20 mouse cellular contexts compared by ENCODE assay signal in the genomic region with DNA sequence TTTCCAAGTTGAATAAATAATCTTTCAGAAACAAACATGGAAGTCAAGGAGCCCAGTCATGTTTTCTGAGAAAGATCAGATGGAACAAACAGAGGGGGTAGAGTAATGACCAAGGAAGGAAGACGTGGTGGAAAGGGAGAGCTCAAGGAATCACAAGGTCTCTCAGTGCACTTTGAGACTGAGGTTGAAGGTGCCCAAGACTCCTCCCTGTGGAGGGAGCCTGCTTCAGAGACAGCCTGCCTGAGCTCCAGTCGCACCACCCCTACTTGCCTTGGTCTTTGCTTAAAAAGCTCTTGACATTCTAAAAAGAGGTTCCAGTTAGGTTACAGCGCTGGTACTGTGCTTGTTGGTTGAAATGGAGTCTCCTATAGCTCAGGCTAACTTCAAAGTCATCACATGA.
"Had no signal": no experiment of that assay in that cellular context is flagged by ENCODE, and none has a peak within 500 bp of the region (broad histone marks: within the 10 kb centered on the region; RNA-seq: fewer than 3 reads in every experiment).

No protein-coding gene starts in this region.

- H3K4me1 ChIP-seq: midbrain, embryonic 10.5 days; midbrain, embryonic 13.5 days had no signal

- H3K9me3 ChIP-seq: limb, embryonic 10.5 days; limb, embryonic 13.5 days; megakaryocyte, embryonic 14.5 days; midbrain, embryonic 10.5 days; midbrain, embryonic 13.5 days; neural tube, embryonic 13.5 days had no signal

- ATAC-seq: liver, postnatal 0 days; lung, postnatal 0 days; midbrain, embryonic 13.5 days; midbrain, embryonic 16.5 days had no signal

- H3K27ac ChIP-seq: limb, embryonic 10.5 days; liver, embryonic 14.5 days; midbrain, embryonic 10.5 days; midbrain, embryonic 13.5 days; neural tube, embryonic 13.5 days had no signal

- H3K4me2 ChIP-seq: limb, embryonic 13.5 days; lung, embryonic 14.5 days; midbrain, embryonic 13.5 days; neural tube, embryonic 13.5 days had no signal

- H3K27me3 ChIP-seq: limb, embryonic 13.5 days; midbrain, embryonic 13.5 days; neural tube, embryonic 13.5 days had no signal

- DNase-seq: kidney, adult 11 months; kidney, adult 9 months; layer of hippocampus, adult 9-11 months; liver; liver, postnatal 0 days; lung, embryonic 14.5 days; right cerebral cortex, adult 18-20 months; right cerebral cortex, postnatal 14 days; right cerebral cortex, postnatal 4 days; thymus, postnatal 25 days had no signal

- H3K9ac ChIP-seq: limb, embryonic 13.5 days; liver, embryonic 14.5 days; liver, postnatal 0 days; lung, embryonic 14.5 days; midbrain, embryonic 13.5 days; neural tube, embryonic 13.5 days had no signal

- H3K4me3 ChIP-seq: limb, embryonic 10.5 days; limb, embryonic 13.5 days; midbrain, embryonic 10.5 days; midbrain, embryonic 13.5 days; myocyte; neural tube, embryonic 13.5 days had no signal
